Comparison of ENCODE assay signal across 23 mouse cellular contexts in the genomic region with DNA sequence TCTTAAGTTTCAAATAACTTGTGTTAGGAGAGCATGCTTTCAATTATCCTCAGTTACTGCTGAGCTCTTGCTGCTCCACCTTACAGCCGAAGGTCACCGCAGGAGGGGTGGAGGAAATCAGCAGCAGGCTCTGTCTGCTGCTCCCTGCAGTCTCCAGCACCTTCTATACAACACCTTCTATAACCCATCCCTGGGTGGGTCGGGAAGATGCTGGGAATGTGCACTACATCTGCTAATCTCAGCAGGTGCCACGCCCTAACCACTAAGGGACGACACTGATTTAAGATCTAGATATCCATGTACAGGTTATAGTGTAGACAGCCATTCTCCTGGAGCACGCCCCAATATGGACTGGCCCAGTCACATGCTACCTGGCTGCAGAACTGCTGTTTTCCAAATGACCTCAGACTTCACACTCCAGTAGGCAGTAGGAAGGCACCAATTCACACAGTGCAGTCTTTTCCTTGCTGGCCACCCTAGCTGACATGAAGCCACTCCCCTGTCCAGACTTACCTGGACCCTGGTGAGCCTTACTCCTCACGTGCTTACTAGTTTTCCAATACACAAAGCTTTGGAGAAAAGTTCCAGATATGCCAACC. TPM values are rescaled to one million over a fixed set of nuclear protein-coding genes. Genes with fewer than 3 reads are reported as not detected.
DNase-seq lines count a peak whose midpoint lies in the region; ATAC-seq and TF ChIP-seq lines count a peak whose summit lies in the region.
"Had no signal": no experiment of that assay in that cellular context is flagged by ENCODE, and none has a peak within 500 bp of the region (broad histone marks: within the 10 kb centered on the region; RNA-seq: fewer than 3 reads in every experiment).

No protein-coding gene starts in this region.

- DNase-seq in liver, postnatal 0 days = no peak
- DNase-seq in liver, embryonic 11.5 days (ENCODE audit: low spot score) = no peak
- peak; percentile 43 for DNase-seq in kidney, postnatal 0 days (ENCODE audit: low spot score)
- no peak for DNase-seq in gastrocnemius, postnatal 25 days
- no peak for DNase-seq in left cerebral cortex, adult 2 months (ENCODE audit: extremely low spot score in 1 of 2, low spot score in 2 of 2)
- DNase-seq in adrenal gland, adult 8-10 months = no peak
- DNase-seq: adrenal gland, postnatal 14 days; cerebellum, adult 11 months; cerebellum, postnatal 10 days; heart, postnatal 14 days; liver, embryonic 13.5 days had no signal

- no peaks in the 10 kb centered on the region for H3K27me3 ChIP-seq in liver, postnatal 0 days (ENCODE audit: insufficient read depth, low read length)
- no peaks in the 10 kb centered on the region for H3K27me3 ChIP-seq in liver, embryonic 11.5 days (replicated peaks; ENCODE audit: control insufficient read depth, insufficient read depth, low read length)
- H3K27me3 ChIP-seq in intestine, postnatal 0 days (replicated peaks; ENCODE audit: control insufficient read depth, insufficient read depth, low read length) = no peaks in the 10 kb centered on the region
- no peaks in the 10 kb centered on the region for H3K27me3 ChIP-seq in kidney, postnatal 0 days (ENCODE audit: insufficient read depth, low read length)
- H3K27me3 ChIP-seq: heart, embryonic 12.5 days; liver, embryonic 13.5 days; lung, embryonic 15.5 days; midbrain, embryonic 12.5 days had no signal

- no peak for TF ChIP-seq EP300 in liver, postnatal 0 days (IDR thresholded peaks at IDR 0.05; ENCODE audit: low read depth)

- H3K4me1 ChIP-seq in liver, postnatal 0 days (ENCODE audit: insufficient read depth) = peaks cover 18% of the 10 kb centered on the region; the same call in 1 of the 2 replicates
- H3K4me1 ChIP-seq in liver, embryonic 11.5 days (replicated peaks; ENCODE audit: control insufficient read depth, insufficient read depth, low read length) = peaks cover 7% of the 10 kb centered on the region
- H3K4me1 ChIP-seq in intestine, postnatal 0 days (replicated peaks; ENCODE audit: control insufficient read depth, insufficient read depth, low read length) = peaks cover 7% of the 10 kb centered on the region
- peaks cover 21% of the 10 kb centered on the region for H3K4me1 ChIP-seq in kidney, postnatal 0 days (replicated peaks; ENCODE audit: insufficient read depth, low read length)

- no peak overlapping the region for H3K9ac ChIP-seq in liver, postnatal 0 days (replicated peaks)
- no peak overlapping the region for H3K9ac ChIP-seq in liver, embryonic 11.5 days (ENCODE audit: low read depth, low read length)
- no peak overlapping the region for H3K9ac ChIP-seq in intestine, postnatal 0 days (ENCODE audit: low read depth, low read length)
- no peak overlapping the region for H3K9ac ChIP-seq in kidney, postnatal 0 days (ENCODE audit: low read depth, low read length)
- H3K9ac ChIP-seq: heart, embryonic 12.5 days; liver, embryonic 13.5 days; lung, embryonic 15.5 days; midbrain, embryonic 12.5 days had no signal

- no peak overlapping the region for H3K27ac ChIP-seq in liver, postnatal 0 days (ENCODE audit: low read depth)
- no peak overlapping the region for H3K27ac ChIP-seq in liver, embryonic 11.5 days (ENCODE audit: low read depth, low read length)
- no peak overlapping the region for H3K27ac ChIP-seq in intestine, postnatal 0 days (ENCODE audit: low read depth, low read length)
- H3K27ac ChIP-seq in kidney, postnatal 0 days = no peak overlapping the region; the same call in 1 of the 2 replicates
- no peak overlapping the region for H3K27ac ChIP-seq in left cerebral cortex, adult 2 months
- H3K27ac ChIP-seq: limb, embryonic 10.5 days; liver, embryonic 13.5 days; lung, embryonic 15.5 days; macrophage; midbrain, embryonic 12.5 days had no signal

- H3K4me3 ChIP-seq in liver, postnatal 0 days (ENCODE audit: low read depth, low read length) = no peak overlapping the region
- no peak overlapping the region for H3K4me3 ChIP-seq in liver, embryonic 11.5 days (ENCODE audit: low read depth, low read length)
- no peak overlapping the region for H3K4me3 ChIP-seq in intestine, postnatal 0 days (ENCODE audit: low read depth, low read length)
- no peak overlapping the region for H3K4me3 ChIP-seq in kidney, postnatal 0 days (replicated peaks; ENCODE audit: low read depth, low read length)
- H3K4me3 ChIP-seq in left cerebral cortex, adult 2 months = no peak overlapping the region
- H3K4me3 ChIP-seq: heart, embryonic 12.5 days; limb, embryonic 10.5 days; liver, embryonic 13.5 days; lung, embryonic 15.5 days; midbrain, embryonic 12.5 days had no signal

- no peak overlapping the region for H3K4me2 ChIP-seq in liver, postnatal 0 days (ENCODE audit: low read depth, low read length)
- H3K4me2 ChIP-seq in liver, embryonic 11.5 days = no peak overlapping the region
- no peak overlapping the region for H3K4me2 ChIP-seq in intestine, postnatal 0 days (replicated peaks; ENCODE audit: low read depth)
- H3K4me2 ChIP-seq in kidney, postnatal 0 days (ENCODE audit: low read length) = no peak overlapping the region
- H3K4me2 ChIP-seq: heart, embryonic 12.5 days; liver, embryonic 13.5 days; lung, embryonic 15.5 days; midbrain, embryonic 12.5 days had no signal

- 84% methylated on average over 7 of the region's 7 CpGs for WGBS in liver, postnatal 0 days (ENCODE audit: insufficient replicate concordance)
- WGBS in liver, embryonic 11.5 days = 79% methylated on average over 7 of the region's 7 CpGs
- 55% methylated on average over 7 of the region's 7 CpGs for WGBS in intestine, postnatal 0 days
- 77% methylated on average over 7 of the region's 7 CpGs for WGBS in kidney, postnatal 0 days

- intact Hi-C loops in left cerebral cortex, adult 2 months (cut with DNase I) = no loop called here

- peaks cover 25% of the 10 kb centered on the region for H3K36me3 ChIP-seq in liver, postnatal 0 days (replicated peaks; ENCODE audit: insufficient read depth, low read length)
- peaks cover 10% of the 10 kb centered on the region; the same call in 1 of the 2 replicates for H3K36me3 ChIP-seq in liver, embryonic 11.5 days (ENCODE audit: control insufficient read depth, insufficient read depth, low read length)
- H3K36me3 ChIP-seq in intestine, postnatal 0 days (ENCODE audit: control insufficient read depth, insufficient read depth) = peaks cover 14% of the 10 kb centered on the region
- H3K36me3 ChIP-seq in kidney, postnatal 0 days (ENCODE audit: insufficient read depth, low read length) = 0 out of 2 replicates have a peak, but pooled peaks cover under 1% of the 10 kb centered on the region

- TF ChIP-seq CTCF in liver, postnatal 0 days (IDR thresholded peaks at IDR 0.05; ENCODE audit: low read depth) = no peak
- no peak for TF ChIP-seq CTCF in intestine, postnatal 0 days (IDR thresholded peaks at IDR 0.05; ENCODE audit: low read depth)
- no peak for TF ChIP-seq CTCF in kidney, postnatal 0 days (IDR thresholded peaks at IDR 0.05; ENCODE audit: low read depth)
- TF ChIP-seq CTCF in left cerebral cortex, adult 2 months (IDR thresholded peaks at IDR 0.05) = no peak

- 0 out of 2 replicates have a peak, but pooled peaks have one; percentile 7 for ATAC-seq in liver, postnatal 0 days
- ATAC-seq in liver, embryonic 11.5 days (replicated peaks; ENCODE audit: low FRiP score) = no peak
- peak; percentile 75 for ATAC-seq in intestine, postnatal 0 days
- ATAC-seq in kidney, postnatal 0 days (replicated peaks; ENCODE audit: low FRiP score, low read depth) = peak; percentile 95
- ATAC-seq: activated CD4-positive, CD25-positive, alpha-beta regulatory T cell, adult 4 months; forebrain, embryonic 16.5 days had no signal

- H3K9me3 ChIP-seq in liver, postnatal 0 days (ENCODE audit: low read length) = no peaks in the 10 kb centered on the region
- H3K9me3 ChIP-seq in liver, embryonic 11.5 days (ENCODE audit: control insufficient read depth, low read length) = no peaks in the 10 kb centered on the region
- no peaks in the 10 kb centered on the region for H3K9me3 ChIP-seq in intestine, postnatal 0 days (ENCODE audit: control insufficient read depth)
- no peaks in the 10 kb centered on the region for H3K9me3 ChIP-seq in kidney, postnatal 0 days (replicated peaks; ENCODE audit: low read length)
- H3K9me3 ChIP-seq: heart, embryonic 12.5 days; limb, embryonic 10.5 days; liver, embryonic 13.5 days; lung, embryonic 15.5 days; midbrain, embryonic 12.5 days had no signal

RNA-seq across cellular contexts. Expression of a gene that starts 12.2 kb away (rescaled TPM):
- 43.6 and 46.4 TPM in 2 replicates for polyA plus RNA-seq in liver, postnatal 0 days (2015; fragmentation: Nextera tagmentation; extraction: Ambion mirVana)
- 27.1 and 33.3 TPM in 2 replicates for polyA plus RNA-seq in liver, embryonic 11.5 days (2014; fragmentation: Nextera tagmentation; extraction: Ambion mirVana)
- polyA plus RNA-seq in intestine, postnatal 0 days (2015; fragmentation: Nextera tagmentation; extraction: Ambion mirVana) = 53.1 and 55.0 TPM in 2 replicates
- polyA plus RNA-seq in kidney, postnatal 0 days (2015; fragmentation: Nextera tagmentation; extraction: Ambion mirVana) = 72.2 and 75.0 TPM in 2 replicates
- total RNA-seq in gastrocnemius, postnatal 25 days (2021) = 100 to 1,000 TPM in 1 of 2 experiments, 10 to 100 TPM in 1; 94.8 to 112 TPM
- total RNA-seq in left cerebral cortex, adult 2 months (2021) = 10 to 100 TPM; 45.2 to 47.5 TPM
- total RNA-seq in adrenal gland, adult 8-10 months (2022) = 100 to 1,000 TPM in 1 of 4 experiments, 10 to 100 TPM in 3; 82.0 to 113 (median 91.2) TPM

RNA-seq across cellular contexts. Expression of a gene that starts 22.5 kb away (rescaled TPM):
- 0.08 and 0.19 TPM in 2 replicates for polyA plus RNA-seq in liver, postnatal 0 days (2015; fragmentation: Nextera tagmentation; extraction: Ambion mirVana)
- polyA plus RNA-seq in liver, embryonic 11.5 days (2014; fragmentation: Nextera tagmentation; extraction: Ambion mirVana) = 0.84 and 0.86 TPM in 2 replicates
- polyA plus RNA-seq in intestine, postnatal 0 days (2015; fragmentation: Nextera tagmentation; extraction: Ambion mirVana) = 0.10 TPM in 1 of 2 replicates, not detected in the other
- 0.36 and 0.45 TPM in 2 replicates for polyA plus RNA-seq in kidney, postnatal 0 days (2015; fragmentation: Nextera tagmentation; extraction: Ambion mirVana)
- not detected for total RNA-seq in gastrocnemius, postnatal 25 days (2021)
- not detected for total RNA-seq in left cerebral cortex, adult 2 months (2021)
- not detected for total RNA-seq in adrenal gland, adult 8-10 months (2022)
- total RNA-seq: adrenal gland, postnatal 14 days; granulocyte monocyte progenitor cell, adult 5-6 weeks; monocyte, adult 5-6 weeks had no signal
- polyA plus RNA-seq: activated CD4-positive, CD25-positive, alpha-beta regulatory T cell, adult 4 months; C2C12; heart, embryonic 12.5 days; macrophage; midbrain, embryonic 12.5 days; neural tube, embryonic 11.5 days had no signal

RNA-seq across cellular contexts. Expression of a gene that starts 35.3 kb away (rescaled TPM):
- polyA plus RNA-seq in liver, postnatal 0 days (2015; fragmentation: Nextera tagmentation; extraction: Ambion mirVana) = 3.0 TPM in 2 replicates
- 12.0 and 14.1 TPM in 2 replicates for polyA plus RNA-seq in liver, embryonic 11.5 days (2014; fragmentation: Nextera tagmentation; extraction: Ambion mirVana)
- polyA plus RNA-seq in intestine, postnatal 0 days (2015; fragmentation: Nextera tagmentation; extraction: Ambion mirVana) = 3.3 and 3.5 TPM in 2 replicates
- polyA plus RNA-seq in kidney, postnatal 0 days (2015; fragmentation: Nextera tagmentation; extraction: Ambion mirVana) = 5.7 and 6.4 TPM in 2 replicates
- 100 to 1,000 TPM; 114 to 132 TPM for total RNA-seq in gastrocnemius, postnatal 25 days (2021)
- total RNA-seq in left cerebral cortex, adult 2 months (2021) = 10 to 100 TPM; 17.6 to 18.2 TPM
- 10 to 100 TPM; 11.9 to 29.3 (median 17.8) TPM for total RNA-seq in adrenal gland, adult 8-10 months (2022)

RNA-seq across cellular contexts. Expression of a gene that starts 57.0 kb away (rescaled TPM):
- polyA plus RNA-seq in liver, postnatal 0 days (2015; fragmentation: Nextera tagmentation; extraction: Ambion mirVana) = 3.7 and 3.8 TPM in 2 replicates
- polyA plus RNA-seq in liver, embryonic 11.5 days (2014; fragmentation: Nextera tagmentation; extraction: Ambion mirVana) = 17.0 and 18.4 TPM in 2 replicates
- 4.1 and 4.4 TPM in 2 replicates for polyA plus RNA-seq in intestine, postnatal 0 days (2015; fragmentation: Nextera tagmentation; extraction: Ambion mirVana)
- 20.2 and 24.8 TPM in 2 replicates for polyA plus RNA-seq in kidney, postnatal 0 days (2015; fragmentation: Nextera tagmentation; extraction: Ambion mirVana)
- 1 to 10 TPM; 3.8 to 9.8 TPM for total RNA-seq in gastrocnemius, postnatal 25 days (2021)
- 1 to 10 TPM; 8.1 to 8.3 TPM for total RNA-seq in left cerebral cortex, adult 2 months (2021)
- total RNA-seq in adrenal gland, adult 8-10 months (2022) = 10 to 100 TPM; 13.2 to 24.9 (median 19.0) TPM
- total RNA-seq: granulocyte monocyte progenitor cell, adult 5-6 weeks had no signal
- polyA plus RNA-seq: activated CD4-positive, CD25-positive, alpha-beta regulatory T cell, adult 4 months had no signal
